Mouse (Mus musculus) myocyte (in vitro differentiated cells): Measurements from ENCODE around the gene Lpp.

Source experiments
- E2F4 ChIP-seq: IDR thresholded peaks from one replicate; pipeline ENCODE4 v1.6.1; 2011; ENCODE audit warnings: mild to moderate bottlenecking, control low read depth, moderate library complexity; ENCODE audit not compliant: insufficient read depth
- MAX ChIP-seq: IDR thresholded peaks from one replicate; pipeline ENCODE4 v1.6.1; 2011; ENCODE audit warnings: low read depth, mild to moderate bottlenecking, control low read depth
- POLR2A ChIP-seq: IDR thresholded peaks from one replicate; pipeline ENCODE4 v1.6.1; 2011; ENCODE audit warnings: low read depth, mild to moderate bottlenecking, control low read depth, moderate library complexity; ENCODE audit not compliant: insufficient read length

DNA sequence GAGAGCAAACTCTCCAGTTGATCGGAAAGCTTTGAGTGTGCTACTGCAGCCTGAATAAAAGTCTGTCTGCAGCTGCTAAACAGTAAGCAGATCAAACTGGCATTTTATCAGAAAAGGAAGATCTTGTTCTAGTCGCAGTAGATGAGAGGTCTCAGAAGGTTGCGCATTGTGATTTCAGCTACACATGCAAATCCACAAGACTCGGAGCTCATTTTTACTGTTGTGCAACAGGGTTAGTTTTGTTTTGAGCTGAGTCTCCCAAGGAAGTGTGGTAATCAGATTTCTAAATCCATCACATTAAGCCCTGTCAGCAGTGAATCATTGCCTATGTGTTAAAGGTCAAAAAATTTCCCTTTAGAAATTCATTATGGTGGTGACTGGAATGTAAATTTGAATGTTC, 540.4 kb downstream of the Lpp start:
- TF ChIP-seq E2F4 (no peak), POLR2A (no peak), MAX (no peak)
